Mouse (Mus musculus) monocyte, adult 2 months (primary cell): ENCODE results near the gene Klra4.
"Not testable (repeated sequence)": the region's sequence is repeated elsewhere in the genome, so short reads cannot be mapped to it uniquely, and the experiment has no call there.

Experiments
- DNase-seq, 2 experiments: peaks; one replicate each; pipeline ENCODE4 v3.0.0; 2022; ENCODE audit warnings: low spot score in 2 of 2, low read depth in 1 of 2

Gene Klra4

GRCm38 (mm10) chr6:130067171-130067570 lies at the start of gene Klra4:
Klra4 (minus strand) TSS chr6:130067271.
- not testable (repeated sequence) for DNase-seq

DNA sequence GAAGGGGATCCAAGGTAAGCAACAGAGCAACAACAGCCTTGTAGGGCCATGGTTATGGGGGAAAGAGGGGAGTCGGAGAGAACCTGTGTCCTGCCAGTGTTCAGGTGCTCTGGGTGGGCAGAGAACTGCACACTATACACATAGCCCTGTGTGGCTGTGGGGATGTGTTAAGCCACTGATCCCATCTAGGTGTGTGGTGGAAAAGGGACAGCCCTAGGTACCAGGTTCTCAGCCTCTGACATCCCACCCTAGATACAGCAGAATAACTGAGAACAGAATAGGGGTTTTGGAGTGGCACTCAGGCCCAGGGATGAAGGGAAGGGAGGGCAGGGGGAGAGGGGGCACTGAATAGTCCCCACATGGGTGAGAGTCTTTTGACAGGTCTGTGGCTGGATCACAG lies 43.4 kb upstream of the Klra4 start:
- DNase-seq = no peak

DNA sequence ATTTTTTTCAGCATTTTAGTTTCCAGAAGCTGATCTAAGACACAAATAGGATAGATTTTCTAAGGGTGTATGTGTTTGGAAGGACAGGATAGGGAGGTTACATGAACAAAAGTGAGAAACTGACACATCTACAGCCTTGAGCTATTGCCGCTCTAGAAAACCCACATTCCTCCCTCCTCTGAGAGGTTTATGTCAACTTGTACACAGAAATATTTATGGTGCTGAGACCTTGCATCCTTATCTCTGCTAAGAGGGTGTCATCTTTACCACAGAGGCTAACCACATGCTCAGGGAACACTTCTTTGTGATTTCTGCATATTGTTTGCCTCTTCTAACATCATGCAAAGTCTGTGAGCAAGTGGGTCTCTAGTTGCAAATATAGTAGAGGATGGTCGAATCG lies 35.7 kb upstream of the Klra4 start:
- not testable (repeated sequence) for DNase-seq

DNA sequence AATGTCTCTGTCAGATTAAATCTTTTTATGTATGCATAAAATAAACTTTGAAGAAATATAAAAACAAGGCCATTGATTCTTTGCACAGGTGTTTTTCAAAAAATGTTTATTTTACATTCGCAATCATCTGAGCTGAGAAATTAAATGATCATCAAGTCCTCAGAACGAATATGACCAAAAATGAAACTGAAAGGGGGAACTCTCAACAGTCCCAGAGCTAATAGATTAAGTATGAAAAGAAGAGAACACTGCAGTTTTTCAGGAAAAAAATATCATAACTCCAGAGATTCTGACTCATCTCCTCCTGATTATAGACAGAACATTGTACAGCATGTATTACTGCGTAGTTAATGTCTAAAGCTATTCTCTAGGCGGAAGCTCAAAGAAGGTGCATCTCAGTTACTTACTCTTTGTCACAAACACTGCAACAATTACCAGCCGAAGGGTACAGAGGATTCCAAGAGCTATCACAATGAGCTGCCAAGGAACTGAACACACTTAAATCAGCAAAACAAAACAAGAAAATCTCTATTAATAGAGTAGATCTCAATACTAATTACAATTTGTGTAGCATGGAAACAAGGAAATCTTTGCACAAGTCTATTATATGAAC lies 25.4 kb upstream of the Klra4 start:
- no peak for DNase-seq

GRCm38 (mm10) chr6:130065196-130065595 lies 1.9 kb downstream of the Klra4 start:
- DNase-seq = no peak

GRCm38 (mm10) chr6:130035146-130035545 lies 31.9 kb downstream of the Klra4 start:
- DNase-seq = not testable (repeated sequence)

GRCm38 (mm10) chr6:130031493-130032089 lies 35.5 kb downstream of the Klra4 start:
- not testable (repeated sequence) for DNase-seq

DNA sequence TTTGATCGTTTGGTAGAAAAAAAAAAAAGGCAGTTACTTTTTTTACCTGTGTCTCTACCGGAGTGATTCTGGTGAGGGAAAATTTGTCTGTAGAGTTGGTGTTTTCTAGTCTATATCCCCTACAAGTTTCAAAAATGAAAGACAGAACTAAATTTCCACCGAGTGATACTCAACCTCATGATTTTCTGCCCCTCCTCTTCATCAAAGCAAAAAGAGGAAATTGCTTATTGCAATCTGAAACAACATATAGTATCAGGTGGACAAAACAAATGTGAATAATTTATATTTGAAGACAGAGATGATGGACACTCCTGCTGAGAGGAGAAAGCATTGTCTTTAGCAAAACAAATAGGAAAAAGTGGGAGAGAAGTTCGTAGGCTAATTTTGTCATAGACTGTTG lies 40.2 kb downstream of the Klra4 start, which contains the start of gene Klra6:
Gene Klra6 (minus strand): TSS at position 101 of the 400 bp plus-strand sequence.
- no peak for DNase-seq
